Mouse (Mus musculus): ENCODE data around the gene Xpo4. TPM values are rescaled to one million over a fixed set of nuclear protein-coding genes. Genes with fewer than 3 reads are reported as not detected.

Gene Xpo4
- polyA plus RNA-seq, 1 experiment from 2014 or later: 19.8 TPM

- H3K27ac ChIP-seq (ENCODE audit: low read length): peak overlapping the region; percentile 83
- no peak overlapping the region for H3K4me3 ChIP-seq (ENCODE audit: low read length)
- peak overlapping the region; percentile 25; the same call in 1 of the 2 replicates for H3K4me2 ChIP-seq (ENCODE audit: low read depth, low read length)
- ATAC-seq (ENCODE audit: low read depth): peak; percentile 98
- peaks cover 8% of the 10 kb centered on the region; the same call in 1 of the 2 replicates for H3K36me3 ChIP-seq (ENCODE audit: control insufficient read depth, insufficient read depth, low read length)
- H3K9ac ChIP-seq (ENCODE audit: low read length): no peak overlapping the region
- peaks cover 22% of the 10 kb centered on the region for H3K4me1 ChIP-seq (replicated peaks; ENCODE audit: control insufficient read depth, insufficient read depth, low read length)
- WGBS: 10% methylated on average over 1 of the region's 1 CpGs
- H3K27me3 ChIP-seq (ENCODE audit: control insufficient read depth, insufficient read depth, low read depth, low read length): no peaks in the 10 kb centered on the region
- no peaks in the 10 kb centered on the region for H3K9me3 ChIP-seq (ENCODE audit: control insufficient read depth, low read length)
Measured at GRCm38 (mm10) chr14:57607500-57607899, 57.7 kb downstream of the Xpo4 start.

GRCm38 (mm10) chr14:57606663-57607365 is 58.4 kb downstream of the Xpo4 start:
- 30% methylated on average over 8 of the region's 8 CpGs for WGBS
- Histone ChIP-seq H3K4me2 (ENCODE audit: low read depth, low read length) (peak overlapping the region; percentile 21; the same call in 1 of the 2 replicates), H3K4me1 (replicated peaks; ENCODE audit: control insufficient read depth, insufficient read depth, low read length) (peaks cover 22% of the 10 kb centered on the region), H3K4me3 (ENCODE audit: low read length) (no peak overlapping the region), H3K27ac (ENCODE audit: low read length) (peak overlapping the region; percentile 70), H3K9ac (ENCODE audit: low read length) (no peak overlapping the region), H3K36me3 (ENCODE audit: control insufficient read depth, insufficient read depth, low read length) (peaks cover 11% of the 10 kb centered on the region; the same call in 1 of the 2 replicates), H3K27me3 (ENCODE audit: control insufficient read depth, insufficient read depth, low read depth, low read length) (no peaks in the 10 kb centered on the region), H3K9me3 (ENCODE audit: control insufficient read depth, low read length) (no peaks in the 10 kb centered on the region)
- peak; percentile 72 for ATAC-seq (ENCODE audit: low read depth)

GRCm38 (mm10) chr14:57593279-57593678 is 72.0 kb downstream of the Xpo4 start:
- Histone ChIP-seq H3K27ac (ENCODE audit: low read length) (no peak overlapping the region), H3K4me2 (ENCODE audit: low read depth, low read length) (no peak overlapping the region), H3K4me1 (replicated peaks; ENCODE audit: control insufficient read depth, insufficient read depth, low read length) (no peaks in the 10 kb centered on the region), H3K4me3 (ENCODE audit: low read length) (no peak overlapping the region), H3K27me3 (ENCODE audit: control insufficient read depth, insufficient read depth, low read depth, low read length) (no peaks in the 10 kb centered on the region), H3K36me3 (ENCODE audit: control insufficient read depth, insufficient read depth, low read length) (peaks cover 13% of the 10 kb centered on the region), H3K9ac (ENCODE audit: low read length) (no peak overlapping the region), H3K9me3 (ENCODE audit: control insufficient read depth, low read length) (no peaks in the 10 kb centered on the region)
- no peak for ATAC-seq (ENCODE audit: low read depth)
- WGBS: 94% methylated on average over 5 of the region's 5 CpGs

- Histone ChIP-seq H3K4me3 (ENCODE audit: low read length) (no peak overlapping the region), H3K4me1 (replicated peaks; ENCODE audit: control insufficient read depth, insufficient read depth, low read length) (no peaks in the 10 kb centered on the region), H3K9ac (ENCODE audit: low read length) (no peak overlapping the region), H3K27ac (ENCODE audit: low read length) (no peak overlapping the region), H3K27me3 (ENCODE audit: control insufficient read depth, insufficient read depth, low read depth, low read length) (no peaks in the 10 kb centered on the region), H3K9me3 (ENCODE audit: control insufficient read depth, low read length) (no peaks in the 10 kb centered on the region), H3K36me3 (ENCODE audit: control insufficient read depth, insufficient read depth, low read length) (peaks cover 14% of the 10 kb centered on the region), H3K4me2 (ENCODE audit: low read depth, low read length) (no peak overlapping the region)
- WGBS: 79% methylated on average over 3 of the region's 3 CpGs
- no peak for ATAC-seq (ENCODE audit: low read depth)
Measured at GRCm38 (mm10) chr14:57591830-57592229, 73.4 kb downstream of the Xpo4 start.

- 97% methylated on average over 2 of the region's 2 CpGs for WGBS
- ATAC-seq (ENCODE audit: low read depth): no peak
- no peak overlapping the region for H3K4me2 ChIP-seq (ENCODE audit: low read depth, low read length)
- no peaks in the 10 kb centered on the region for H3K27me3 ChIP-seq (ENCODE audit: control insufficient read depth, insufficient read depth, low read depth, low read length)
- H3K27ac ChIP-seq (ENCODE audit: low read length): no peak overlapping the region
- no peak overlapping the region for H3K9ac ChIP-seq (ENCODE audit: low read length)
- no peak overlapping the region for H3K4me3 ChIP-seq (ENCODE audit: low read length)
- H3K9me3 ChIP-seq (ENCODE audit: control insufficient read depth, low read length): peaks cover 6% of the 10 kb centered on the region; the same call in 1 of the 2 replicates
- peaks cover 14% of the 10 kb centered on the region for H3K36me3 ChIP-seq (ENCODE audit: control insufficient read depth, insufficient read depth, low read length)
- no peaks in the 10 kb centered on the region for H3K4me1 ChIP-seq (replicated peaks; ENCODE audit: control insufficient read depth, insufficient read depth, low read length)
Measured at GRCm38 (mm10) chr14:57576364-57577060, 88.7 kb downstream of the Xpo4 start.

- H3K4me3 ChIP-seq (ENCODE audit: low read length): no peak overlapping the region
- H3K4me2 ChIP-seq (ENCODE audit: low read depth, low read length): no peak overlapping the region
- H3K9ac ChIP-seq (ENCODE audit: low read length): no peak overlapping the region
- no peak for ATAC-seq (ENCODE audit: low read depth)
- WGBS: 71% methylated on average over 6 of the region's 6 CpGs
- H3K4me1 ChIP-seq (replicated peaks; ENCODE audit: control insufficient read depth, insufficient read depth, low read length): peaks cover 4% of the 10 kb centered on the region
- no peak overlapping the region for H3K27ac ChIP-seq (ENCODE audit: low read length)
- H3K9me3 ChIP-seq (ENCODE audit: control insufficient read depth, low read length): peaks cover 6% of the 10 kb centered on the region; the same call in 1 of the 2 replicates
- peaks cover 14% of the 10 kb centered on the region for H3K36me3 ChIP-seq (ENCODE audit: control insufficient read depth, insufficient read depth, low read length)
- no peaks in the 10 kb centered on the region for H3K27me3 ChIP-seq (ENCODE audit: control insufficient read depth, insufficient read depth, low read depth, low read length)
Measured at GRCm38 (mm10) chr14:57574792-57575587, 90.2 kb downstream of the Xpo4 start.

- 5% methylated on average over 35 of the region's 35 CpGs for WGBS
- H3K27me3 ChIP-seq (ENCODE audit: control insufficient read depth, insufficient read depth, low read depth, low read length): no peaks in the 10 kb centered on the region
- ATAC-seq (ENCODE audit: low read depth): peak; percentile 100
- peaks cover 4% of the 10 kb centered on the region for H3K4me1 ChIP-seq (replicated peaks; ENCODE audit: control insufficient read depth, insufficient read depth, low read length)
- H3K36me3 ChIP-seq (ENCODE audit: control insufficient read depth, insufficient read depth, low read length): peaks cover 4% of the 10 kb centered on the region; the same call in 1 of the 2 replicates
- peak within 1 kb of the TSS; percentile 75 for H3K4me3 ChIP-seq (ENCODE audit: low read length)
- H3K4me2 ChIP-seq (ENCODE audit: low read depth, low read length): peak within 1 kb of the TSS; percentile 73
- H3K9me3 ChIP-seq (ENCODE audit: control insufficient read depth, low read length): peaks cover 4% of the 10 kb centered on the region; the same call in 1 of the 2 replicates
- peak within 1 kb of the TSS; percentile 84 for H3K9ac ChIP-seq (ENCODE audit: low read length)
- peak within 1 kb of the TSS; percentile 79 for H3K27ac ChIP-seq (ENCODE audit: low read length)
Measured at GRCm38 (mm10) chr14:57571155-57572133, 93.8 kb downstream of the Xpo4 start, which contains the start of gene Eef1akmt1. Gene Eef1akmt1, minus strand, starts transcription at chr14:57571612.

- H3K9ac ChIP-seq (ENCODE audit: low read length): no peak overlapping the region
- H3K27me3 ChIP-seq (ENCODE audit: control insufficient read depth, insufficient read depth, low read depth, low read length): no peaks in the 10 kb centered on the region
- H3K4me2 ChIP-seq (ENCODE audit: low read depth, low read length): no peak overlapping the region
- peaks cover 2% of the 10 kb centered on the region for H3K4me1 ChIP-seq (replicated peaks; ENCODE audit: control insufficient read depth, insufficient read depth, low read length)
- no peak overlapping the region for H3K27ac ChIP-seq (ENCODE audit: low read length)
- H3K9me3 ChIP-seq (ENCODE audit: control insufficient read depth, low read length): no peaks in the 10 kb centered on the region
- no peak for ATAC-seq (ENCODE audit: low read depth)
- H3K4me3 ChIP-seq (ENCODE audit: low read length): no peak overlapping the region
- peaks cover 2% of the 10 kb centered on the region; the same call in 1 of the 2 replicates for H3K36me3 ChIP-seq (ENCODE audit: control insufficient read depth, insufficient read depth, low read length)
- WGBS: 79% methylated on average over 6 of the region's 6 CpGs
Measured at GRCm38 (mm10) chr14:57565626-57566025, 99.6 kb downstream of the Xpo4 start.
